8 mouse cellular contexts compared by ENCODE assay signal in genomic region chr8:72268356-72268755, GRCm38 (mm10). TPM values are rescaled to one million over a fixed set of nuclear protein-coding genes. Genes with fewer than 3 reads are reported as not detected.
DNase-seq lines count a peak whose midpoint lies in the region; ATAC-seq and TF ChIP-seq lines count a peak whose summit lies in the region.

No protein-coding gene starts in this region.

- no peak for ATAC-seq in forebrain, embryonic 11.5 days (replicated peaks; ENCODE audit: low FRiP score)
- no peak for ATAC-seq in forebrain, embryonic 14.5 days
- peak; percentile 69; the same call in 1 of the 2 replicates for ATAC-seq in lung, embryonic 14.5 days (ENCODE audit: insufficient read depth)

- no peaks in the 10 kb centered on the region for H3K27me3 ChIP-seq in forebrain, embryonic 11.5 days (ENCODE audit: control insufficient read depth, insufficient read depth, low read length)
- no peaks in the 10 kb centered on the region for H3K27me3 ChIP-seq in forebrain, embryonic 14.5 days (replicated peaks; ENCODE audit: control insufficient read depth, insufficient read depth, low read length)
- H3K27me3 ChIP-seq in lung, embryonic 14.5 days (ENCODE audit: insufficient read depth, low read length): no peaks in the 10 kb centered on the region

- no peak for DNase-seq in forebrain, embryonic 11.5 days (ENCODE audit: low spot score)
- no peak for DNase-seq in forebrain, embryonic 14.5 days (ENCODE audit: low spot score)
- peak; percentile 82 for DNase-seq in adrenal gland, adult 2 months
- peak; percentile 78 for DNase-seq in gastrocnemius, postnatal 25 days
- DNase-seq in kidney, adult 11 months: peak; percentile 88
- DNase-seq in lung, embryonic 14.5 days: peak; percentile 80
- peak; percentile 72 to 79 for DNase-seq in spleen, postnatal 36 days (ENCODE audit: low spot score in 2 of 2)
- no peak for DNase-seq in testis, postnatal 10 days (ENCODE audit: low spot score)

- H3K36me3 ChIP-seq in forebrain, embryonic 11.5 days (ENCODE audit: control insufficient read depth, insufficient read depth, low read length): no peaks in the 10 kb centered on the region
- no peaks in the 10 kb centered on the region for H3K36me3 ChIP-seq in forebrain, embryonic 14.5 days (ENCODE audit: control insufficient read depth, insufficient read depth, low read length)
- H3K36me3 ChIP-seq in lung, embryonic 14.5 days (ENCODE audit: insufficient read depth): no peaks in the 10 kb centered on the region

- no peak overlapping the region for H3K4me3 ChIP-seq in forebrain, embryonic 11.5 days (ENCODE audit: low read depth, low read length)
- no peak overlapping the region for H3K4me3 ChIP-seq in forebrain, embryonic 14.5 days (ENCODE audit: low read depth, low read length)
- no peak overlapping the region for H3K4me3 ChIP-seq in lung, embryonic 14.5 days (ENCODE audit: low read depth, low read length)

- 0 out of 2 replicates have a peak overlapping the region, but pooled peaks have one; percentile 4 for H3K27ac ChIP-seq in forebrain, embryonic 11.5 days (ENCODE audit: low read depth, low read length)
- no peak overlapping the region; the same call in 1 of the 2 replicates for H3K27ac ChIP-seq in forebrain, embryonic 14.5 days (ENCODE audit: low read depth, low read length)
- peak overlapping the region; percentile 76 for H3K27ac ChIP-seq in lung, embryonic 14.5 days (ENCODE audit: low read depth)

- no peaks in the 10 kb centered on the region for H3K4me1 ChIP-seq in forebrain, embryonic 11.5 days (replicated peaks; ENCODE audit: control insufficient read depth, insufficient read depth, low read length)
- H3K4me1 ChIP-seq in forebrain, embryonic 14.5 days (ENCODE audit: control insufficient read depth, insufficient read depth, low read length): no peaks in the 10 kb centered on the region
- H3K4me1 ChIP-seq in lung, embryonic 14.5 days (ENCODE audit: insufficient read depth): no peaks in the 10 kb centered on the region

- 91% methylated on average over 15 of the region's 15 CpGs for WGBS in forebrain, embryonic 11.5 days
- WGBS in forebrain, embryonic 14.5 days: 89% methylated on average over 15 of the region's 15 CpGs
- WGBS in lung, embryonic 14.5 days: 66% methylated on average over 15 of the region's 15 CpGs

- H3K9ac ChIP-seq in forebrain, embryonic 11.5 days (ENCODE audit: low read length): no peak overlapping the region
- no peak overlapping the region for H3K9ac ChIP-seq in forebrain, embryonic 14.5 days (ENCODE audit: low read length)
- H3K9ac ChIP-seq in lung, embryonic 14.5 days: no peak overlapping the region

- H3K9me3 ChIP-seq in forebrain, embryonic 11.5 days (ENCODE audit: control insufficient read depth, low read length): no peaks in the 10 kb centered on the region
- no peaks in the 10 kb centered on the region for H3K9me3 ChIP-seq in forebrain, embryonic 14.5 days (replicated peaks; ENCODE audit: control insufficient read depth, low read length)
- no peaks in the 10 kb centered on the region for H3K9me3 ChIP-seq in lung, embryonic 14.5 days (ENCODE audit: low read depth, low read length)

- H3K4me2 ChIP-seq in forebrain, embryonic 11.5 days (ENCODE audit: low read depth, low read length, severe bottlenecking): no peak overlapping the region
- no peak overlapping the region for H3K4me2 ChIP-seq in forebrain, embryonic 14.5 days (ENCODE audit: low read length)
- H3K4me2 ChIP-seq in lung, embryonic 14.5 days: 0 out of 2 replicates have a peak overlapping the region, but pooled peaks have one; percentile 20

- TF ChIP-seq CTCF in lung, embryonic 14.5 days (IDR thresholded peaks at IDR 0.05; ENCODE audit: low read depth): no peak

RNA-seq across cellular contexts. Expression of gene Ap1m1, which starts 28.5 kb away (rescaled TPM):
- polyA plus RNA-seq in forebrain, embryonic 11.5 days (2014; fragmentation: Nextera tagmentation; extraction: Ambion mirVana): 173 and 190 TPM in 2 replicates
- polyA plus RNA-seq in forebrain, embryonic 14.5 days (2014; fragmentation: Nextera tagmentation; extraction: Ambion mirVana): 214 TPM in 2 replicates
- 10 to 100 TPM; 66.3 to 67.8 TPM for total RNA-seq in adrenal gland, adult 2 months (2021)
- polyA plus RNA-seq in adrenal gland, adult 2 months (2012; rRNA removed): 62.1 and 75.1 TPM in 2 replicates
- 10 to 100 TPM; 21.0 to 22.2 TPM for total RNA-seq in gastrocnemius, postnatal 25 days (2021)
- 102 and 104 TPM in 2 replicates for polyA plus RNA-seq in lung, embryonic 14.5 days (2014; fragmentation: Nextera tagmentation; extraction: Ambion mirVana)

RNA-seq across cellular contexts. Expression of gene Gm10282, which starts 36.7 kb away (rescaled TPM):
- polyA plus RNA-seq in forebrain, embryonic 11.5 days (2014; fragmentation: Nextera tagmentation; extraction: Ambion mirVana): 45.4 and 48.2 TPM in 2 replicates
- 24.8 and 31.0 TPM in 2 replicates for polyA plus RNA-seq in forebrain, embryonic 14.5 days (2014; fragmentation: Nextera tagmentation; extraction: Ambion mirVana)
- total RNA-seq in adrenal gland, adult 2 months (2021): 10 to 100 TPM in 1 of 2 experiments, 1 to 10 TPM in 1; 6.4 to 17.1 TPM
- 0.10 and 0.33 TPM in 2 replicates for polyA plus RNA-seq in adrenal gland, adult 2 months (2012; rRNA removed)
- 1 to 10 TPM; 2.0 to 3.7 TPM for total RNA-seq in gastrocnemius, postnatal 25 days (2021)
- polyA plus RNA-seq in lung, embryonic 14.5 days (2014; fragmentation: Nextera tagmentation; extraction: Ambion mirVana): 38.2 TPM in 2 replicates

RNA-seq across cellular contexts. Expression of gene Fam32a, which starts 48.8 kb away (rescaled TPM):
- polyA plus RNA-seq in forebrain, embryonic 11.5 days (2014; fragmentation: Nextera tagmentation; extraction: Ambion mirVana): 74.2 and 76.0 TPM in 2 replicates
- polyA plus RNA-seq in forebrain, embryonic 14.5 days (2014; fragmentation: Nextera tagmentation; extraction: Ambion mirVana): 87.4 and 92.9 TPM in 2 replicates
- total RNA-seq in adrenal gland, adult 2 months (2021): 10 to 100 TPM; 58.6 to 63.8 TPM
- 21.0 and 23.3 TPM in 2 replicates for polyA plus RNA-seq in adrenal gland, adult 2 months (2012; rRNA removed)
- 10 to 100 TPM in 1 of 2 experiments, 1 to 10 TPM in 1; 8.8 to 11.9 TPM for total RNA-seq in gastrocnemius, postnatal 25 days (2021)
- polyA plus RNA-seq in lung, embryonic 14.5 days (2014; fragmentation: Nextera tagmentation; extraction: Ambion mirVana): 65.3 and 69.6 TPM in 2 replicates

RNA-seq across cellular contexts. Expression of gene Klf2, which starts 50.5 kb away (rescaled TPM):
- 4.7 and 5.4 TPM in 2 replicates for polyA plus RNA-seq in forebrain, embryonic 11.5 days (2014; fragmentation: Nextera tagmentation; extraction: Ambion mirVana)
- polyA plus RNA-seq in forebrain, embryonic 14.5 days (2014; fragmentation: Nextera tagmentation; extraction: Ambion mirVana): 3.7 and 4.2 TPM in 2 replicates
- total RNA-seq in adrenal gland, adult 2 months (2021): 10 to 100 TPM; 34.4 to 53.0 TPM
- 94.5 and 128 TPM in 2 replicates for polyA plus RNA-seq in adrenal gland, adult 2 months (2012; rRNA removed)
- total RNA-seq in gastrocnemius, postnatal 25 days (2021): 10 to 100 TPM; 16.1 to 17.4 TPM
- polyA plus RNA-seq in lung, embryonic 14.5 days (2014; fragmentation: Nextera tagmentation; extraction: Ambion mirVana): 14.3 and 15.2 TPM in 2 replicates

RNA-seq across cellular contexts. Expression of gene Gm11034, which starts 54.9 kb away (rescaled TPM):
- polyA plus RNA-seq in forebrain, embryonic 11.5 days (2014; fragmentation: Nextera tagmentation; extraction: Ambion mirVana): not detected in 2 replicates
- not detected in 2 replicates for polyA plus RNA-seq in forebrain, embryonic 14.5 days (2014; fragmentation: Nextera tagmentation; extraction: Ambion mirVana)
- total RNA-seq in adrenal gland, adult 2 months (2021): not detected
- not detected in 2 replicates for polyA plus RNA-seq in adrenal gland, adult 2 months (2012; rRNA removed)
- not detected for total RNA-seq in gastrocnemius, postnatal 25 days (2021)
- not detected in 2 replicates for polyA plus RNA-seq in lung, embryonic 14.5 days (2014; fragmentation: Nextera tagmentation; extraction: Ambion mirVana)

Comparison
In these comparisons a context has a peak if more than half of its experiments do, and no peak if none do; other contexts are left out.
1. DNase-seq: peak in adrenal gland, adult 2 months (single experiment), gastrocnemius, postnatal 25 days (single experiment), kidney, adult 11 months (single experiment), lung, embryonic 14.5 days (single experiment) and spleen, postnatal 36 days (2 of 2); none in forebrain, embryonic 11.5 days (single experiment), forebrain, embryonic 14.5 days (single experiment) and testis, postnatal 10 days (single experiment).
2. RNA of gene Gm10282, which starts 36.7 kb away (polyA plus RNA-seq): 45.4 to 48.2 TPM in forebrain, embryonic 11.5 days, 38.2 TPM in lung, embryonic 14.5 days and 24.8 to 31.0 TPM in forebrain, embryonic 14.5 days; 0.10 to 0.33 TPM in adrenal gland, adult 2 months; every median in the first group is over 10 times any median in the second.